Mouse (Mus musculus) brain, adult 10 weeks (tissue): ENCODE data around the gene Dclk3. TPM values are rescaled to one million over a fixed set of nuclear protein-coding genes. Genes with fewer than 3 reads are reported as not detected.

Source experiments
- polyA plus RNA-seq: library from polyadenylated mRNA; stranded (reverse); fragments of 350-450 nt; fragmentation: Illumina TruSeq; extraction: RNeasy Lipid Tissue Mini Kit (QIAGEN cat#74804); gene quantifications from one replicate; pipeline ENCODE4 v1.2.3, GENCODE M21; 2015; ENCODE audit warnings: low read depth, low replicate concordance

The Dclk3 gene
- polyA plus RNA-seq, result 26.2 TPM

GRCm38 (mm10) chr9:111438904-111439835 lies at the start of gene Dclk3:
Dclk3 (plus strand) TSS chr9:111439081.

Other genes starting within 250 kb of the Dclk3 start
- 18.5 TPM for gene Mlh1, start 167.3 kb upstream of the Dclk3 start, polyA plus RNA-seq
- 83.8 TPM for gene Epm2aip1, start 167.2 kb upstream of the Dclk3 start, polyA plus RNA-seq
- gene Trank1, start 127.3 kb upstream of the Dclk3 start, polyA plus RNA-seq, result 188 TPM